Mouse (Mus musculus): ENCODE data around the gene Eral1.
"Not testable (repeated sequence)": the region's sequence is repeated elsewhere in the genome, so short reads cannot be mapped to it uniquely, and the experiment has no call there.

Eral1 gene

GRCm38 (mm10) chr11:78086925-78087479, 6.8 kb upstream of the Eral1 start:
- DNase-seq, result no peak

DNA sequence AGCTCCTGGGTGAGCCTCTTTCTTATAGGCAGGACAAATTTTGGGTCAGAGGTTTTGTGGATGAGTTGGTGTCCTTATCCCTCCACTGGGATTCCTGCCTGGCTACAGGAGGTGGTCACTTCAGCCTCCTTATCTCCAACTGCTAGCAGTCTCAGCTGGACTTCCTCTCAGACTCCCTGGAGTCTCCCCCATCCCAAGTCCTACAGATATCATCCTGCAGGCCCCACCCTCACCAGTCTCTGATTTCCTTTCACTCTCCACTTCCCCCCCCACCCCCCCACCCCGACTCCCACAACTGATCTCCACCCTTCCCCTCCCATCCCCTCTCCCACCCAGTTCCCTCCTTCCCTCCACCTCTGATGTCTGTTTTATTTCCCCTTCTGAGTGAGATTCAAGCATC, 3.4 kb upstream of the Eral1 start:
- no peak for DNase-seq

DNA sequence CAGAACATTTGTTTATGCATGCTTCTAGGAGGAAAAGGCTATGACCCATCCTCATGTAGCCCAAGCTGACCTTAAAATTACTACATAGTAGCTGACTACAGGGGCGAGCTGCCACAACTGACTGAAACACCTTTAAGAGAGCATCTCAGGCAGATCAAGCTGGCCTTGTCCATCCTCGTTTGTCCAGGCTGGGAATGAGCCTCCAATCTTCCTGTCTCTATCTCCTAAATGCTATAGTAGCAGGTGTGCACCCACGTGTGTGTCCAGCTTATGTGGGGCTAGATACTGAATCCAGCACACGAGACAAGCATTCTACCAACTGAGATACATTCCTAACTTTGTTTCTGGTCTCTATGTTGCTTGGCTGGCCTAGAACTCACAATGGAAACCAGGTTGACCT, 5.5 kb downstream of the Eral1 start:
- DNase-seq, result no peak

GRCm38 (mm10) chr11:78074277-78074652, 5.9 kb downstream of the Eral1 start:
- no peak for DNase-seq

- no peak for DNase-seq
Measured at GRCm38 (mm10) chr11:78073577-78074276, 6.5 kb downstream of the Eral1 start.

GRCm38 (mm10) chr11:78072425-78073130, 7.6 kb downstream of the Eral1 start:
- DNase-seq, result no peak

GRCm38 (mm10) chr11:78071938-78072337, 8.2 kb downstream of the Eral1 start:
- DNase-seq, result no peak

- no peak for DNase-seq
Measured at GRCm38 (mm10) chr11:78069646-78070045, 10.5 kb downstream of the Eral1 start.

DNA sequence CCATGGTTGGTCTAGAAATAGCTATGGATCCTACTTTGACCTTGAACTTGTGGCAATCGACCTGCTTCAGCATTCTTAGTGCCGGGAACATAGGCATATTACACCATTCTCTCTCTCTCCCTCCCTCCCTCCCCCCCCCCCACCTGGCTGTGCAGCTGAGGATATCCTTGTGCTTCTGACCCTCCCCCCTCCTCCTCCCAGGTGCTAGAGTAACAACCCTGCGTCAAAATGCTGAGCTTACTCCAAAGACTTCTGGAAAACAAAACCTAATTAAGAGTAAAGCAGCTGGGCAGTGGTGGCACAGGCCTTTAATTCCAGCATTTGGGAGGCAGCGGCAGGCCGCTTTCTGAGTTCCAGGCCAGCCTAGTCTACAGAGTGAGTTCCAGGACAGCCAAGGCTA, 11.1 kb downstream of the Eral1 start:
- no peak for DNase-seq

DNA sequence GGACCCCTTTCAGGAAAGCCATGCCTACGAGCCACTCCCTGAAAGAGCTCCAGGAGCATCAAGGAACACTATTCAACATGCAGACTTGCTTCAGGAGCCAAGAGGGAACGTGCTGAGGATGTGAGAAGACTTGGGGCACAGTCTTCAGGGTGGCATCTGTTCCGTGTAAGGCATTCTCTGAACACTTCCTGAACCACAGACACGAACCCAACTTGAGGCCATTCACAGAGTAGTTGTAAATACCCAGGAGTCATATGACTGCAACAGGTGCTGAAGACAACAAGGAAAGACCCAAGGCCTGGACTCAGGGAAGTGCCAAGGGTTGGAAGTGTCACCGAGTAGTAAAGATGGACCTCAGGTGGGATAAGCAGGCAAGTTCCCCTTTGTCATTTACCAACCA, 12.6 kb downstream of the Eral1 start:
- no peak for DNase-seq

DNA sequence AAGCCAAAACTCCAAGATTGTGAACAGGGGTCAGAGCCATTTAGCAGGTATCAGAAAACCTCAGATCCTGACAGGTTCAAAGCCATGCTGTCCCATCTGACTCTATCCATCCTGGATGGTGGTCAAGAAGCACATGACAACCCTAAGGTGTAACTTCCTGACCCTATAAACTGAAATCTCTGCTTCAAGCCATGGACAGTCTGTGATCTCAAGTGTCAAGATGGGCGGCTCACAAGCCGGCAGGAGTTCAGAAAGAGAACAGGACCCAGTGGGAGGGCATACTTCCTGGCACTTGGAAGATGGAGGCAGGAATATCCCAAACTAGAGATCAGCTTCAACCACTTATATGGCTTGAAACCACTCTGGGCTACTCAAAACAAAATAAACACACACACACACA, 13.5 kb downstream of the Eral1 start:
- DNase-seq, result no peak

GRCm38 (mm10) chr11:78065906-78066305, 14.3 kb downstream of the Eral1 start:
- DNase-seq, result no peak

DNA sequence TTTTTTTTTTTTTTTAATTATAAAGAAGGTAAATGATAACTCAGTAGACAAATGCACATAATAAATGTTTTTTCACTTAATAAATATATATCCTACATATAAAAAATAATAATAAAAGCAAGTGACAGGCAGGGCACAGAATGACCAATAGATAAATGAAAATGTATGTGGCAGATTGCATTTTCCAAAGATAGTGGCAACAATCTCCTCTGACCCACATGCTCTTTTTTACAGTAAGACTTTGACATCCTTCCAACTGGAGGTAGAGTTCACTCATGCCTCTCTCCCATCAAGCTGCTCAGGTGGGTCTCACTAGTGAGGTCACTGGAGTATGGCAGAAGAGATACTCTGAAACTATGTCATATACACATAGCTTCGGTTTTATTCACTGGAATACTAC, 17.6 kb downstream of the Eral1 start:
- DNase-seq, result no peak

DNA sequence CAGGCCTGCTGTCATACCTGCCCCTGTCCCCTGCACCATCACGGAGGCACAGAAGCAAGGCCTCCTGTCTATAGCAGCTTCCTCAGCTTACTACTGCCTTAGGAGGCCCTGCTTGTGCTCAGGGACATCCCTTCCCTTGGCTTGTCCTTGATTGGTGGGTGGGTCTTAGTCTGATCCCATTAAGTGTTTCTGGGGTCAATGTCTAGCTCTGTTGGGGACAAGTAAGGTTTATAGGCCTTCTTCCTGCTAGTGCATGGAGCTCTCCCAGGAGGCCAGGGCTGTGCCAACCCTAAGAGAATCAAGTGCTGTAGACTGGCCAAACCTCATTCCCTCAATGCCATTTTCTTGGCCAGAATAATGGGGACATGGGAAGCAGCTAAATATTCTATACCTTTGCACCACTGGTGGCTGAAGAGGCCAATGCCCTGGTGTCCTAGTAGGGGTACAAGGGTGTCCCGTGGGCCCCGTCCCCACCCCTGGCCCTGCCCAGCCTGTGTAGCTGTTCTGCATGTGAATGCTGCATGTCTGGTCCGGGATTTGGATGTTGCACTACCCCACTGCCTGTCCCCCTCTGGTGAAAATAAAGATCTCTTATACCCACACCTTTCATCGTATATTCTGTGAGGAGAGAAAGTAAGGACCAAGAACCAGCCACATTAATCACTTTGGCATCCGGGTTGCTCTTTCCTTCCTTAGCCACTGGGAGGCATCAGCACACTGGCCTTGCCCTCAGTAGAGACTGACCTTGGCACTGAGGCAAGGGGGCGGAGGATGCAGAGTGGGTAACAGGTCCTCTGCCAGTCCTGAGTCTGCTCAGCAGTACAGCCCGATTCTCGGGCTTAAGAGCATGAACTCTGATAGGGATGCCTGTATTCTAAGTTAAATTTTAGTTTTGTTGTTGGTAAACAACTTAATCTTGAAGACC, 20.1 kb downstream of the Eral1 start:
- peak; percentile 88 for DNase-seq

DNA sequence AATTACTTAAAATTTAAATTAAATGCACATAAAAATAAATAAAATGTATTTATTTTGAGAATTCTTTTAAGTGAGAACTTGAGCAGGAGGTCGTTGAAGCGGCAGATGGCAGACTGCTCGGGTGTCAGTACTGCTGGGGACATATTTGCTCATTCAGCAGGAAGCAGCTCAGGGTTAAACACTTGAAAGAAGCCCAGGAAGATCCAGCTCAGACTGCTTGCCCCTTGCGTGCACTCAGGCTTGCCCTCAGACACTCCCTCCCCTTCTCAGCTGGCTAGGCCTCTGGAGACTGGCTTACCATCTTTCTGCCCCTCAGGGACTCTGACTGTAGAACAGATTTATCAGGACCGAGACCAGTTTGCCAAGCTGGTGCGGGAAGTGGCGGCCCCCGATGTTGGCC, 23.2 kb downstream of the Eral1 start:
- DNase-seq, result no peak

GRCm38 (mm10) chr11:78053078-78053477, 27.1 kb downstream of the Eral1 start:
- DNase-seq, result no peak

- DNase-seq, result not testable (repeated sequence)
Measured at GRCm38 (mm10) chr11:78048637-78049036, 31.5 kb downstream of the Eral1 start.

- peak; percentile 96 for DNase-seq
Measured at GRCm38 (mm10) chr11:78044758-78045251, 35.4 kb downstream of the Eral1 start.

- DNase-seq, result not testable (repeated sequence)
Measured at GRCm38 (mm10) chr11:78042290-78042870, 37.8 kb downstream of the Eral1 start.

- no peak for DNase-seq
Measured at GRCm38 (mm10) chr11:78040878-78041277, 39.3 kb downstream of the Eral1 start.

DNA sequence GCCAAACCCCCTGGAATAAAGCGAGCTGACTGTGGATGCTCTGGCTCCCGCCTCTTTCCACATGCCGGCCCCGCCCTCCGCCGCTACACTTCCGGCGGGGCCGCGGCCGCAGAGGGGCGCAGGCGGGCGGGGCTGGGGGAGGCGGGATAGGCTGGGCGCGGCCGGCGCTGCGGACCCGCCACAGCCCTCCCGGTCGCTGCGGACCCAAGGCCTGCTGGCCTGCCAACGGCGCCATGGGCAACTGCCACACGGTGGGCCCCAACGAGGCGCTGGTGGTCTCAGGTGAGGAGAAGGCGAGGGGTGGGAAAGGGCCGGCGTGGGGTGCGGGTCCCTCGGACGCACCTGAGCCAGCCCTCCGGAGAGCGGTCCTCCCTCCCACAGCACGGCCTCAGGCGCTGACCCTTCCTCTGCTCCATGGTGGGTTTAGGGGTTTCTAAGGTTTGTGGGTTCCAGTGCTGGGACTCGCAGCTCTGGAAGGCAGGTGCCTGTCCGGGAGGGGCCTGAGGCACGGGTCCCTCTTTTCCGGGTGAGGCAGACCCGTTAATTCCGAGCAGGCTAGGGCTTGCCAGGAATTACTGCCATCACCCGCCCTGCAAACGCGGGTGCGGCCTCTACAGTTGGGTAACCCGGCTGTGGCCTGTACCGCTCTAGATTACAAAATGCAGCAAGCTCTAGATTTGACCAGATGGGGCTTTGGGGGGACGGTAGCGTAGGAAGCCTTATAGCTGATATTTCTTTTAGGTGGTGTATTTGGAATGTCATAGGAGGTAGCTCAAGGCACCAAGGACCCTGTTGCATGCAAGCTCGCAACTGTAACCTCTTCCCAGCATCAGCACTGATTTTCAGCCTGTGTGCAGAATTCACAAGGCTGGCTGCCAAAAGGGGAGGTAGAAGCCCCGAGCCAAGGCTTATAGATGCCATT, 42.1 kb downstream of the Eral1 start, which contains the start of gene Flot2:
Flot2 (plus strand) TSS at position 101 of the 922 bp plus-strand sequence.
- DNase-seq, result peak; percentile 37
